Mouse (Mus musculus) granulocyte monocyte progenitor cell, adult 5-6 weeks (primary cell): ENCODE data around the gene Adam6a. TPM values are rescaled to one million over a fixed set of nuclear protein-coding genes. Genes with fewer than 3 reads are reported as not detected.
"Not testable (repeated sequence)": the region's sequence is repeated elsewhere in the genome, so short reads cannot be mapped to it uniquely, and the experiment has no call there.

Experiments
- ATAC-seq: replicated peaks from 2 replicates; pipeline ENCODE4 v1.8.0; 2016; ENCODE audit warnings: mild to moderate bottlenecking, moderate TSS enrichment, inconsistent platforms; ENCODE audit not compliant: poor library complexity, severe bottlenecking
- total RNA-seq, 2 experiments: library from RNA; stranded (forward) in 1 of 2; stranded (reverse) in 1 of 2; fragments of 200-712, 200-1000 nt in 1 of 2; fragments of >200 nt in 1 of 2; fragmentation: Nextera tagmentation in 1 of 2; gene quantifications; 2 replicates each; pipeline ENCODE4 v1.2.3; 2014 to 2017

Gene Adam6a
- total RNA-seq (2014; fragmentation: Nextera tagmentation) = not detected in 2 replicates
- not detected in 2 replicates for total RNA-seq (2017)

DNA sequence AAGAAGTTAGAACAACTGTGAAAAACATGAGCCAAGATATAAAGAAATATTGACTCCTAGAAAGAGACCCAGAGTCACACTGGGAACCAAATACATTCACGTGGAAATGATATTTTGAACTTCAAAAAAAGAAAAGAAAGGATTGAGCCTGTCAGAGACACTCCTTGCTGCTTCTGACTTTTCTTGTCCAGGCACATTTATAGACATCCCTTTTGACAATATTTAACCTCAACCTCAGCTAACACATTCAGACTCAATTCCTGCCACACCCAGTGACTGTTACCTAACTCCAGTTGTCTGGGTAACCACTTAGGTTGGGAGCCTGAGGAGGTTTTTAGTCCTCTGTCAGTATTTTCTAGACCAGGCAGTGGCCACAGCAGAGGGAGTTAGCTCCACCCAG lies at the start of gene Adam6a:
TSS of gene Adam6a (plus strand) at position 301 of the 400 bp plus-strand sequence.
- ATAC-seq = not testable (repeated sequence)

DNA sequence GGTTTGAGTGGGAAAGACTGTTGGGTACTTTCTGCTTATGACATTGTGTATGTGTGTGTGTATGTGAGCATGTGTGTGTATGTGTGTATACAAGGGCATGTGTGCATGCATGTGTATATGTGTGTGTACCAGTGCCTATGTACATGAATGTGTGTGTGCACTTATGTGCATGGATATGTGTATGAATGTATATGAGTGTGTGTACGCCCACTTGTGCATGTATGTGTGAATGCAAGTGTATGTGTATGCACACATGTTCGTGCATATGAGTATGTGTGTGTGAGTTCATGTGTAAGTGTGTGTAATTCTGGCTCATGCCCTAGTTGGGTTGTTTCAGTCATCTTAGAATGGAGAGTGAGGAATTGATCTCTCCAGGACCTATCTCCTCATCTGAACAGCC lies 17.8 kb upstream of the Adam6a start:
- no peak for ATAC-seq

DNA sequence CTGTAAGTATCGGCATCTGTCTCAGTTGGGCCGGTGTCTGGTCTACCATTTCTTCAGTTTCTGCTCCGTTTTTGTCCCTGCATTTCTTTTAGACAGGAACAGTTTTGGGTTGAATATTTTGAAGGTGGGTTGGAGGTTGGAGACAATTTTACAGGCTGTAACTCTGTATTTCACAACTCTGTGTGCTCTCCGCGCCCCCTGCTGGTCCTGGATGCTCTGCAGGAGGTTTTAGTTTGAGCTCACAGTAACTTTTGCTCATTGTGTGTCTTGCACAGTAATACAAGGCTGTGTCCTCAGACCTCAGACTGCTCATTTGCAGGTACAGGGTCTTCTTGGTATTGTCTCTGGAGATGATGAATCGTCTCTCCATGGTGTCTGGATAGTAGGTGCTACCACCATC lies 34.5 kb downstream of the Adam6a start:
- ATAC-seq = peak; percentile 59

GRCm38 (mm10) chr12:113588001-113588400 lies 44.3 kb downstream of the Adam6a start:
- ATAC-seq = peak; percentile 50; the same call in 1 of the 2 replicates

Other genes with a start within 250 kb of the Adam6a start
- gene Adam6b, start 54.4 kb upstream of the Adam6a start, total RNA-seq (2014; fragmentation: Nextera tagmentation) = not detected in 2 replicates
- not detected in 2 replicates for gene Adam6b, start 54.4 kb upstream of the Adam6a start, total RNA-seq (2017)